Mouse (Mus musculus) olfactory bulb, adult 2 months (tissue): ENCODE measurements at regions not wholly inside any gene's neighbourhood (a gene's known extent, or its start where the extent isn't known, plus 50 kb on each side); places are given as distances from the start of the nearest gene placed in this dataset.

ENCODE experiments used
- CTCF ChIP-seq: fragments of 200-500 bp; IDR thresholded peaks from 2 replicates; pipeline ENCODE4 v1.5.1; 2012; ENCODE audit warnings: low read depth, mild to moderate bottlenecking, low read length, moderate library complexity; ENCODE audit not compliant: insufficient read depth
- POLR2A ChIP-seq: fragments of 200-500 bp; IDR thresholded peaks from 2 replicates; pipeline ENCODE4 v1.6.1; 2012; ENCODE audit warnings: mild to moderate bottlenecking, low read depth, low read length, moderate library complexity; ENCODE audit not compliant: insufficient read depth

- TF ChIP-seq CTCF (no peak), POLR2A (no peak)
Observed at GRCm38 (mm10) chr13:57282816-57283215, 387.0 kb upstream of the Trpc7 start.
